Mouse (Mus musculus): ENCODE measurements at regions not wholly inside any gene's neighbourhood (a gene's known extent, or its start where the extent isn't known, plus 50 kb on each side); places are given as distances from the start of the nearest gene placed in this dataset.

GRCm38 (mm10) chr14:45724341-45724740 lies 66.4 kb upstream of the Ddhd1 start:
- no peak for TF ChIP-seq CTCF (IDR thresholded peaks at IDR 0.05; ENCODE audit: low read depth)
- TF ChIP-seq EP300 (IDR thresholded peaks at IDR 0.05; ENCODE audit: low read depth), result no peak
